Mouse (Mus musculus) limb, embryonic 12.5 days (tissue): ENCODE data around the gene Noc4l. TPM values are rescaled to one million over a fixed set of nuclear protein-coding genes. Genes with fewer than 3 reads are reported as not detected.

ENCODE experiments used
- ATAC-seq: fragments of 200-750 bp; cut with Nextera tagmentation; 2 replicates; pipeline ENCODE4 v1.8.0; 2017; ENCODE audit warnings: low read depth, moderate TSS enrichment; ENCODE audit not compliant: insufficient number of reproducible peaks, insufficient read depth, low FRiP score, low TSS enrichment
- H3K27ac ChIP-seq: fragments of 300-500 bp; sonication (generic); 2 replicates; pipeline ENCODE4 v1.5.1; 2016; ENCODE audit warnings: mild to moderate bottlenecking, moderate library complexity
- H3K27me3 ChIP-seq: fragments of 300-500 bp; sonication (generic); 2 replicates; pipeline ENCODE4 v1.6.1; 2016; ENCODE audit warnings: mild to moderate bottlenecking, moderate library complexity
- H3K36me3 ChIP-seq: fragments of 300-500 bp; sonication (generic); 2 replicates; pipeline ENCODE4 v1.6.1; 2016; ENCODE audit warnings: mild to moderate bottlenecking, moderate library complexity
- H3K4me1 ChIP-seq: fragments of 300-500 bp; sonication (generic); replicated peaks from 2 replicates; pipeline ENCODE4 v1.6.1; 2016
- H3K4me2 ChIP-seq: fragments of 300-500 bp; sonication (generic); 2 replicates; pipeline ENCODE4 v1.6.1; 2016; ENCODE audit warnings: mild to moderate bottlenecking, moderate library complexity
- H3K4me3 ChIP-seq: fragments of 300-500 bp; sonication (generic); replicated peaks from 2 replicates; pipeline ENCODE4 v1.5.1; 2016; ENCODE audit warnings: mild to moderate bottlenecking
- H3K9ac ChIP-seq: fragments of 300-500 bp; sonication (generic); replicated peaks from 2 replicates; pipeline ENCODE4 v1.6.1; 2016; ENCODE audit warnings: mild to moderate bottlenecking, moderate library complexity
- H3K9me3 ChIP-seq: fragments of 300-500 bp; sonication (generic); 2 replicates; pipeline ENCODE4 v1.6.1; 2016; ENCODE audit warnings: mild to moderate bottlenecking, moderate library complexity
- WGBS: fragments of 180-500 bp; shearing (Covaris S2); methylation state at CpG from one replicate; pipeline ENCODE4 v1.1.7; 2016; 5-methylcytosine and 5-hydroxymethylcytosine counted together
- polyA plus RNA-seq: library from polyadenylated mRNA; unstranded; fragments of >200 nt; fragmentation: Nextera tagmentation; extraction: Ambion mirVana; gene quantifications from 2 replicates; pipeline ENCODE4 v1.2.1, GENCODE M21; 2016

Gene Noc4l
- polyA plus RNA-seq, 1 experiment from 2014 or later: 60.5 TPM

- Histone ChIP-seq H3K27me3 (no peaks in the 10 kb centered on the region), H3K27ac (no peak overlapping the region), H3K4me3 (no peak overlapping the region), H3K9me3 (no peaks in the 10 kb centered on the region), H3K36me3 (no peaks in the 10 kb centered on the region), H3K4me1 (no peaks in the 10 kb centered on the region; the same call in 1 of the 2 replicates), H3K4me2 (no peak overlapping the region), H3K9ac (no peak overlapping the region)
- ATAC-seq: no peak
- WGBS: 78% methylated on average over 7 of the region's 7 CpGs
Observed at GRCm38 (mm10) chr5:110638306-110639074, 14.7 kb downstream of the Noc4l start.

GRCm38 (mm10) chr5:110635951-110636707 lies 17.1 kb downstream of the Noc4l start:
- Histone ChIP-seq H3K4me3 (no peak overlapping the region), H3K4me1 (no peaks in the 10 kb centered on the region; the same call in 1 of the 2 replicates), H3K9me3 (no peaks in the 10 kb centered on the region), H3K36me3 (no peaks in the 10 kb centered on the region), H3K27me3 (no peaks in the 10 kb centered on the region), H3K27ac (no peak overlapping the region), H3K4me2 (no peak overlapping the region), H3K9ac (no peak overlapping the region)
- ATAC-seq: no peak
- WGBS: 44% methylated on average over 6 of the region's 6 CpGs

- no peaks in the 10 kb centered on the region for H3K9me3 ChIP-seq
- H3K4me1 ChIP-seq: peaks cover 11% of the 10 kb centered on the region
- peaks cover 2% of the 10 kb centered on the region; the same call in 1 of the 2 replicates for H3K27me3 ChIP-seq
- WGBS: 72% methylated on average over 2 of the region's 2 CpGs
- no peaks in the 10 kb centered on the region for H3K36me3 ChIP-seq
- H3K9ac ChIP-seq: no peak overlapping the region
- no peak overlapping the region for H3K4me3 ChIP-seq
- no peak overlapping the region for H3K27ac ChIP-seq
- H3K4me2 ChIP-seq: no peak overlapping the region
- ATAC-seq: no peak
Observed at GRCm38 (mm10) chr5:110629525-110630120, 23.6 kb downstream of the Noc4l start.

- peak overlapping the region; percentile 44 for H3K4me2 ChIP-seq
- peaks cover 11% of the 10 kb centered on the region for H3K4me1 ChIP-seq
- WGBS: 17% methylated on average over 19 of the region's 19 CpGs
- H3K9ac ChIP-seq: peak overlapping the region; percentile 34; the same call in 1 of the 2 replicates
- H3K4me3 ChIP-seq: peak overlapping the region; percentile 11; the same call in 1 of the 2 replicates
- no peak overlapping the region for H3K27ac ChIP-seq
- no peaks in the 10 kb centered on the region for H3K36me3 ChIP-seq
- H3K9me3 ChIP-seq: no peaks in the 10 kb centered on the region
- ATAC-seq: no peak
- peaks cover 2% of the 10 kb centered on the region; the same call in 1 of the 2 replicates for H3K27me3 ChIP-seq
Observed at GRCm38 (mm10) chr5:110628156-110628555, 25.1 kb downstream of the Noc4l start.

GRCm38 (mm10) chr5:110627351-110627750 lies 25.9 kb downstream of the Noc4l start:
- peaks cover 11% of the 10 kb centered on the region for H3K4me1 ChIP-seq
- H3K36me3 ChIP-seq: no peaks in the 10 kb centered on the region
- H3K4me2 ChIP-seq: no peak overlapping the region
- H3K4me3 ChIP-seq: no peak overlapping the region
- H3K27me3 ChIP-seq: peaks cover 2% of the 10 kb centered on the region; the same call in 1 of the 2 replicates
- no peaks in the 10 kb centered on the region for H3K9me3 ChIP-seq
- no peak for ATAC-seq
- 48% methylated on average over 10 of the region's 10 CpGs for WGBS
- H3K9ac ChIP-seq: no peak overlapping the region
- H3K27ac ChIP-seq: no peak overlapping the region

- WGBS: 58% methylated on average over 2 of the region's 2 CpGs
- H3K4me1 ChIP-seq: peaks cover 11% of the 10 kb centered on the region
- ATAC-seq: no peak
- H3K4me2 ChIP-seq: no peak overlapping the region
- H3K9ac ChIP-seq: no peak overlapping the region
- H3K9me3 ChIP-seq: no peaks in the 10 kb centered on the region
- no peak overlapping the region for H3K27ac ChIP-seq
- H3K27me3 ChIP-seq: peaks cover 2% of the 10 kb centered on the region; the same call in 1 of the 2 replicates
- no peak overlapping the region for H3K4me3 ChIP-seq
- no peaks in the 10 kb centered on the region for H3K36me3 ChIP-seq
Observed at GRCm38 (mm10) chr5:110624319-110624718, 28.9 kb downstream of the Noc4l start.

- Histone ChIP-seq H3K9ac (no peak overlapping the region), H3K4me2 (no peak overlapping the region), H3K36me3 (no peaks in the 10 kb centered on the region), H3K4me3 (no peak overlapping the region), H3K9me3 (no peaks in the 10 kb centered on the region), H3K27me3 (no peaks in the 10 kb centered on the region), H3K27ac (no peak overlapping the region), H3K4me1 (no peaks in the 10 kb centered on the region)
- ATAC-seq: no peak
- WGBS: 88% methylated on average over 6 of the region's 6 CpGs
Observed at GRCm38 (mm10) chr5:110619226-110619625, 34.0 kb downstream of the Noc4l start.

- H3K36me3 ChIP-seq: no peaks in the 10 kb centered on the region
- no peaks in the 10 kb centered on the region for H3K27me3 ChIP-seq
- H3K4me1 ChIP-seq: peaks cover 18% of the 10 kb centered on the region
- H3K9ac ChIP-seq: no peak overlapping the region
- peak overlapping the region; percentile 45; the same call in 1 of the 2 replicates for H3K27ac ChIP-seq
- no peak for ATAC-seq
- no peak overlapping the region for H3K4me3 ChIP-seq
- no peaks in the 10 kb centered on the region for H3K9me3 ChIP-seq
- no peak overlapping the region for H3K4me2 ChIP-seq
- 45% methylated on average over 5 of the region's 5 CpGs for WGBS
Observed at GRCm38 (mm10) chr5:110611435-110612158, 41.6 kb downstream of the Noc4l start.

- Histone ChIP-seq H3K9ac (no peak overlapping the region), H3K27me3 (no peaks in the 10 kb centered on the region), H3K4me1 (peaks cover 18% of the 10 kb centered on the region), H3K27ac (no peak overlapping the region), H3K4me3 (no peak overlapping the region), H3K4me2 (no peak overlapping the region), H3K9me3 (no peaks in the 10 kb centered on the region), H3K36me3 (no peaks in the 10 kb centered on the region)
- 84% methylated on average over 7 of the region's 7 CpGs for WGBS
- no peak for ATAC-seq
Observed at GRCm38 (mm10) chr5:110610484-110610883, 42.7 kb downstream of the Noc4l start.

GRCm38 (mm10) chr5:110609868-110610267 lies 43.3 kb downstream of the Noc4l start:
- Histone ChIP-seq H3K4me3 (no peak overlapping the region), H3K9ac (no peak overlapping the region), H3K27ac (no peak overlapping the region), H3K4me1 (peaks cover 18% of the 10 kb centered on the region), H3K36me3 (no peaks in the 10 kb centered on the region), H3K4me2 (no peak overlapping the region), H3K9me3 (no peaks in the 10 kb centered on the region), H3K27me3 (no peaks in the 10 kb centered on the region)
- ATAC-seq: no peak
- 63% methylated on average over 5 of the region's 5 CpGs for WGBS
